Mouse (Mus musculus) bone marrow, adult 2 months (tissue): Measurements from ENCODE around the gene Trim16.

ENCODE experiments used
- CTCF ChIP-seq: fragments of 200-500 bp; IDR thresholded peaks from 2 replicates; pipeline ENCODE4 v1.5.1; 2011; ENCODE audit warnings: low read length, control low read depth; ENCODE audit not compliant: control insufficient read depth, insufficient read depth
- POLR2A ChIP-seq: fragments of 200-500 bp; IDR thresholded peaks from 2 replicates; pipeline ENCODE4 v1.6.1; 2011; ENCODE audit warnings: low read depth, mild to moderate bottlenecking, control low read depth, low read length, borderline replicate concordance; ENCODE audit not compliant: control insufficient read depth

- TF ChIP-seq CTCF (no peak), POLR2A (no peak)
These were observed 7.1 kb downstream of the Trim16 start for GRCm38 (mm10) chr11:62827135-62827534.
